Mouse (Mus musculus): Measurements from ENCODE around the gene Dpy19l1. TPM values are rescaled to one million over a fixed set of nuclear protein-coding genes. Genes with fewer than 3 reads are reported as not detected.

The Dpy19l1 gene
- polyA plus RNA-seq, 1 experiment from 2014 or later: 8.9 TPM

DNA sequence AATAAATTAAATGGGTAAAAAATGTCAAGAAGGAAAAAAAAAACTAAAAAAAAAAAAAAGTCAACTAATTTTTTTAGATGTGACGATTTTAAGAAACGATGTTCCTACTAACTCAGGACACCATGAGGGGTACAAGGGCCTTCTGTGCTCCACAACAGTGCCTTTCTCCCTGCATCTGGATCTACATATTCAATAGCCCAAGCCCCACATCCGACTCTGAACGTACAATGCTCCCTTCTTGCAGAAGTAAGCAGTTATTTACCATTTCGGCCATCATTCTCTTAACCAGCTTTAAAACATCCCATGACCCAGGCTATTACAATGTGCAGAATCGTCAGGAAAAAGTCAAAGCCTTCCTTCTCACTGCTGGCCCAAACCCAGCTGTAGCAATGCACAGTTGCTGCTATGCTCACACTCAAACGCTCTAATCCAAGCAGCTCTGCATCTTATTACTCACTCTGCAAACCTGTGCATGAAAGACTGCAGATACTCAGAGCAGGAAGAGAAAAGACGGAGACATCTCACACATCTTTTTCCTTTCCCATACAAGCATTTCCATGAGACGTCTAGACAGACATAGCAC, 41.5 kb downstream of the Dpy19l1 start:
- Histone ChIP-seq H3K4me1 (ENCODE audit: insufficient read depth) (no peaks in the 10 kb centered on the region), H3K4me2 (ENCODE audit: low read depth, low read length) (no peak overlapping the region), H3K27me3 (ENCODE audit: insufficient read depth, low read length) (no peaks in the 10 kb centered on the region), H3K36me3 (replicated peaks; ENCODE audit: insufficient read depth, low read length) (0 out of 2 replicates have a peak, but pooled peaks cover 4% of the 10 kb centered on the region), H3K9me3 (ENCODE audit: low read length) (no peaks in the 10 kb centered on the region), H3K4me3 (ENCODE audit: low read depth, low read length) (no peak overlapping the region), H3K27ac (ENCODE audit: low read depth) (no peak overlapping the region), H3K9ac (replicated peaks) (no peak overlapping the region)
- no peak for DNase-seq
- ATAC-seq: no peak
- WGBS (ENCODE audit: insufficient replicate concordance): 86% methylated on average over 9 of the region's 9 CpGs
- TF ChIP-seq CTCF (IDR thresholded peaks at IDR 0.05; ENCODE audit: low read depth) (no peak), EP300 (IDR thresholded peaks at IDR 0.05; ENCODE audit: low read depth) (no peak)

DNA sequence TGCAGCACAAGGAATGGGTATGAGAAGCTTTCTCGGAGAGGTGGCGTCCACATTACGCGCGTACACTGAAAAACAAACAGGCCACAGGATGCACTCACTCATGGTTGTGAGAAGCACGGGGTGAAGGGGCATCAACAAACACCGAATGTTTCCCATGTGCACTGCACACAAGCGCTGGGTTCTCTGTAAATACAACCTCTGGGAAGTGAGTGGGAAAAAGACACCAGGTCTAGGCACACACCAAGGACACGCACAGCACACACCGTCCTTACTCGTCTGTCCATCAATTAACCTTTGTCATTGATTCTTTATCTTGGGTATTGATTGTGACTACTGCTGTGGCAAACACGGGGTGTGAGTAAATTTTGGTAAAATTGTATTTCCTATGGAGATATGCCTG, 49.1 kb downstream of the Dpy19l1 start:
- Histone ChIP-seq H3K9me3 (ENCODE audit: low read length) (no peaks in the 10 kb centered on the region), H3K27me3 (ENCODE audit: insufficient read depth, low read length) (no peaks in the 10 kb centered on the region), H3K4me1 (ENCODE audit: insufficient read depth) (peaks cover 8% of the 10 kb centered on the region), H3K4me3 (ENCODE audit: low read depth, low read length) (no peak overlapping the region), H3K9ac (replicated peaks) (no peak overlapping the region), H3K4me2 (ENCODE audit: low read depth, low read length) (no peak overlapping the region), H3K27ac (ENCODE audit: low read depth) (0 out of 2 replicates have a peak overlapping the region, but pooled peaks have one; percentile 22), H3K36me3 (replicated peaks; ENCODE audit: insufficient read depth, low read length) (peaks cover 16% of the 10 kb centered on the region; the same call in 1 of the 2 replicates)
- TF ChIP-seq EP300 (IDR thresholded peaks at IDR 0.05; ENCODE audit: low read depth) (no peak), CTCF (IDR thresholded peaks at IDR 0.05; ENCODE audit: low read depth) (no peak)
- DNase-seq: no peak
- ATAC-seq: peak; percentile 56
- WGBS (ENCODE audit: insufficient replicate concordance): 68% methylated on average over 12 of the region's 12 CpGs

DNA sequence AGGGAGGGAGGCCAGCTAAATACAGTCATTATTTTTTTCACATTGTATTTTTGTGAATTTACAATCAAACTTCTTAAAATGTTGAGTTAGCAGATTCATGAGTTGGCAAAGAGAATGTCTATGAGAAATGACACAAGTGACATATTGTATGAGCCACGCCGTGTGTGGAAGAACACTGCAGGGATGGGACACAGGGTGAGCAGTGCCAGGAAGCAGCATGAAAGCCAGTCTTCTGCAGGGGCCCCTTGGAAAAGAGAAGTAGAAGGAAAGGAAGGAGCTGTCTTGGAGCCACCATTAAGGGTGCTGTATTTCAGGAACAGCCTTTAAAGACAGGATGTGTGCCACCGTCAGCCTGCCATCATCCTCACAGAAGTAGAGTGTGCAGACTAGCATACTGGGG, 52.0 kb downstream of the Dpy19l1 start:
- ATAC-seq (no peak), DNase-seq (no peak)
- Histone ChIP-seq H3K27me3 (ENCODE audit: insufficient read depth, low read length) (no peaks in the 10 kb centered on the region), H3K4me1 (ENCODE audit: insufficient read depth) (peaks cover 8% of the 10 kb centered on the region), H3K4me2 (ENCODE audit: low read depth, low read length) (no peak overlapping the region), H3K27ac (ENCODE audit: low read depth) (no peak overlapping the region), H3K36me3 (replicated peaks; ENCODE audit: insufficient read depth, low read length) (peaks cover 16% of the 10 kb centered on the region), H3K4me3 (ENCODE audit: low read depth, low read length) (no peak overlapping the region), H3K9me3 (ENCODE audit: low read length) (no peaks in the 10 kb centered on the region), H3K9ac (replicated peaks) (no peak overlapping the region)
- TF ChIP-seq EP300 (IDR thresholded peaks at IDR 0.05; ENCODE audit: low read depth) (no peak), CTCF (IDR thresholded peaks at IDR 0.05; ENCODE audit: low read depth) (no peak)
- 75% methylated on average over 3 of the region's 3 CpGs for WGBS (ENCODE audit: insufficient replicate concordance)

DNA sequence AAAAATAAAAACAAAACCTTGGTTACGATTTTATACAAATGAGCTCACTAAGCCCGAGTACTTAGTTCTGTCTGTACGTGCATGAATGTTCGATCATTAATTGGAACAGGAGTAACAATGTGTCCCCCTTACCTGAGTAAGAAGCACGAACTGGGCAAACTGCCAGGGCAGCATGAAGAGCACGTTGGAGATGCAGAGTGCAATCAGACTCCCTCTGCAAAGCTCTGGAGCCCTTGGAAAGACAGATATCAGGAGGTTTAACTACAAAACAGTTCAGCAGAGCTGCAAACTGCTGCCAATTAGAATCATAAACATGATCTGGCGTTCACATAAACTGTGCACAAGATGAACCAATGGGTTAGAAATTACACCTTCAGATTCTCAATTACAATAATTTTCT, 52.4 kb downstream of the Dpy19l1 start:
- no peak for TF ChIP-seq EP300 (IDR thresholded peaks at IDR 0.05; ENCODE audit: low read depth)
- TF ChIP-seq CTCF (IDR thresholded peaks at IDR 0.05; ENCODE audit: low read depth): no peak
- no peak overlapping the region for H3K4me3 ChIP-seq (ENCODE audit: low read depth, low read length)
- H3K27ac ChIP-seq (ENCODE audit: low read depth): no peak overlapping the region
- H3K27me3 ChIP-seq (ENCODE audit: insufficient read depth, low read length): no peaks in the 10 kb centered on the region
- peaks cover 16% of the 10 kb centered on the region for H3K36me3 ChIP-seq (replicated peaks; ENCODE audit: insufficient read depth, low read length)
- DNase-seq (no peak), ATAC-seq (no peak)
- no peaks in the 10 kb centered on the region for H3K9me3 ChIP-seq (ENCODE audit: low read length)
- no peak overlapping the region for H3K4me2 ChIP-seq (ENCODE audit: low read depth, low read length)
- no peak overlapping the region for H3K9ac ChIP-seq (replicated peaks)
- 74% methylated on average over 7 of the region's 7 CpGs for WGBS (ENCODE audit: insufficient replicate concordance)
- peaks cover 8% of the 10 kb centered on the region for H3K4me1 ChIP-seq (ENCODE audit: insufficient read depth)

DNA sequence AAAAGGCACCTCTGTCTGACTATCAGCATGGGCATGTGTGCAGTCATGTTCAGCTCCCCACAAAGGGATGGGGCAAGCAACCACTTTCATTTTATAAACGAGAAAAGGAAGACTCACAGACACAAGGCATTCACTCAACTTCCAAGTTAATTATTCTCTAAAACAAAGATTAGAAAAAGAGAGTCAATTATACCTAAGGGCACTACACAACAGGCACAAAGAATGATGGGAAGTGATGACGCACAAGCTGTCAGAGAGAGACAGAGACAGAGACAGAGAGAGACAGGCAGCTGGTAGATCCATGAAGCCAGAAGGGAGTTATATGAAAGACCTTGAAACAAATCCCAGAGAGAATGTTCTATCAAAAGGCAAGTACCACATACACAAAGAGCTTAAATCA, 68.0 kb downstream of the Dpy19l1 start:
- no peak for DNase-seq
- Histone ChIP-seq H3K9me3 (ENCODE audit: low read length) (no peaks in the 10 kb centered on the region), H3K4me2 (ENCODE audit: low read depth, low read length) (no peak overlapping the region), H3K9ac (replicated peaks) (no peak overlapping the region), H3K27ac (ENCODE audit: low read depth) (no peak overlapping the region), H3K4me1 (ENCODE audit: insufficient read depth) (peaks cover 4% of the 10 kb centered on the region; the same call in 1 of the 2 replicates), H3K4me3 (ENCODE audit: low read depth, low read length) (no peak overlapping the region), H3K36me3 (replicated peaks; ENCODE audit: insufficient read depth, low read length) (peaks cover 24% of the 10 kb centered on the region), H3K27me3 (ENCODE audit: insufficient read depth, low read length) (no peaks in the 10 kb centered on the region)
- TF ChIP-seq CTCF (IDR thresholded peaks at IDR 0.05; ENCODE audit: low read depth): no peak
- no peak for TF ChIP-seq EP300 (IDR thresholded peaks at IDR 0.05; ENCODE audit: low read depth)
- peak; percentile 50 for ATAC-seq
- WGBS (ENCODE audit: insufficient replicate concordance): 54% methylated on average over 2 of the region's 2 CpGs

DNA sequence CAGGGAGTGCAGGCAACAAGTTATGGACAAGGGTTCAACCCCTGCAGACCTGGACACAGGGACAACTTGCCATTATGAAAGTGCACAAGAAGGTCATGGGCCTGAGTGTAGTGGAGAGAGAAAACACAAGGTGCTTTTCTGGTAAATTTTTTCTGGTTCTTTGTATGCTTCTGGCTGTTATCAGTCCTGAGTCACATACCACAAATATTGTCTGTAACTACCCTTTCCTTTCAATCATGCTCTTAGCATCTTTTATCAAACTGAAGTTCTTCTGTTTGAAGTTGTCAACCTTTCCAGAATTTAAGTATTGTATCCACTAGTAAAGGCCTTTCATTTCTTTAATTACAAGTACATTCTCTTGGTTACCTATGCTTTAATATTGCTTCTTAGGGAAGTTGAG, 73.2 kb downstream of the Dpy19l1 start:
- H3K4me1 ChIP-seq (ENCODE audit: insufficient read depth): peaks cover 4% of the 10 kb centered on the region; the same call in 1 of the 2 replicates
- no peak overlapping the region for H3K9ac ChIP-seq (replicated peaks)
- TF ChIP-seq CTCF (IDR thresholded peaks at IDR 0.05; ENCODE audit: low read depth) (no peak), EP300 (IDR thresholded peaks at IDR 0.05; ENCODE audit: low read depth) (no peak)
- ATAC-seq (no peak), DNase-seq (no peak)
- H3K4me3 ChIP-seq (ENCODE audit: low read depth, low read length): no peak overlapping the region
- H3K27me3 ChIP-seq (ENCODE audit: insufficient read depth, low read length): no peaks in the 10 kb centered on the region
- no peak overlapping the region for H3K27ac ChIP-seq (ENCODE audit: low read depth)
- H3K9me3 ChIP-seq (ENCODE audit: low read length): no peaks in the 10 kb centered on the region
- no peak overlapping the region for H3K4me2 ChIP-seq (ENCODE audit: low read depth, low read length)
- H3K36me3 ChIP-seq (replicated peaks; ENCODE audit: insufficient read depth, low read length): peaks cover 33% of the 10 kb centered on the region

Data from liver, postnatal 0 days (tissue).